In genomic region chr14:100508087-100508486, GRCm38 (mm10) we compare ENCODE assay signal across 35 mouse cellular contexts.
"Had no signal": no experiment of that assay in that cellular context is flagged by ENCODE, and none has a peak within 500 bp of the region (broad histone marks: within the 10 kb centered on the region; RNA-seq: fewer than 3 reads in every experiment).

No protein-coding gene starts in this region.

- H3K4me2 ChIP-seq: heart, embryonic 11.5 days; heart, embryonic 12.5 days; heart, embryonic 13.5 days; heart, embryonic 15.5 days; hindbrain, embryonic 12.5 days; hindbrain, embryonic 13.5 days; hindbrain, embryonic 14.5 days; hindbrain, embryonic 15.5 days; intestine, embryonic 15.5 days; kidney, embryonic 15.5 days had no signal

- H3K9me3 ChIP-seq: heart, embryonic 10.5 days; heart, embryonic 13.5 days; heart, embryonic 15.5 days; hindbrain, embryonic 10.5 days; hindbrain, embryonic 12.5 days; hindbrain, embryonic 13.5 days; hindbrain, embryonic 15.5 days; intestine, embryonic 15.5 days; kidney, embryonic 15.5 days had no signal

- ATAC-seq: hindbrain, embryonic 16.5 days; hindbrain, postnatal 0 days; intestine, embryonic 15.5 days; intestine, embryonic 16.5 days; intestine, postnatal 0 days had no signal

- H3K9ac ChIP-seq: heart, embryonic 12.5 days; heart, embryonic 13.5 days; heart, embryonic 15.5 days; hindbrain, embryonic 12.5 days; hindbrain, embryonic 13.5 days; hindbrain, embryonic 14.5 days; hindbrain, embryonic 15.5 days; intestine, embryonic 15.5 days; kidney, embryonic 15.5 days had no signal

- DNase-seq: heart, postnatal 10 days; heart, postnatal 14 days; heart, postnatal 36 days; heart, postnatal 4 days; kidney, adult 11 months; kidney, adult 18-20 months; kidney, adult 2 months; kidney, adult 8-10 months; kidney, adult 9 months; kidney, postnatal 10 days; kidney, postnatal 14 days; kidney, postnatal 25 days; kidney, postnatal 36 days; kidney, postnatal 4 days; layer of hippocampus, adult 9-11 months; layer of hippocampus, postnatal 36 days had no signal

- H3K36me3 ChIP-seq: heart, embryonic 10.5 days; heart, embryonic 12.5 days; heart, embryonic 13.5 days; heart, embryonic 15.5 days; hindbrain, embryonic 10.5 days; hindbrain, embryonic 12.5 days; hindbrain, embryonic 13.5 days; hindbrain, embryonic 15.5 days; intestine, embryonic 15.5 days; kidney, embryonic 15.5 days had no signal

- H3K4me1 ChIP-seq: heart, embryonic 10.5 days; heart, embryonic 12.5 days; heart, embryonic 13.5 days; heart, embryonic 15.5 days; hindbrain, embryonic 10.5 days; hindbrain, embryonic 12.5 days; hindbrain, embryonic 13.5 days; hindbrain, embryonic 15.5 days; intestine, embryonic 15.5 days; kidney, embryonic 15.5 days had no signal

- H3K27ac ChIP-seq: heart, embryonic 10.5 days; heart, embryonic 13.5 days; heart, embryonic 15.5 days; hindbrain, embryonic 10.5 days; hindbrain, embryonic 12.5 days; hindbrain, embryonic 13.5 days; hindbrain, embryonic 14.5 days; hindbrain, embryonic 15.5 days; hindbrain, postnatal 0 days; intestine, embryonic 15.5 days; kidney, embryonic 15.5 days; kidney, postnatal 0 days; layer of hippocampus, adult 2 months; left cerebral cortex, adult 2 months had no signal

- H3K27me3 ChIP-seq: heart, embryonic 12.5 days; heart, embryonic 13.5 days; heart, embryonic 15.5 days; hindbrain, embryonic 12.5 days; hindbrain, embryonic 13.5 days; hindbrain, embryonic 15.5 days; intestine, embryonic 15.5 days; kidney, embryonic 15.5 days had no signal

- H3K4me3 ChIP-seq: heart, embryonic 10.5 days; heart, embryonic 12.5 days; heart, embryonic 13.5 days; heart, embryonic 15.5 days; hindbrain, embryonic 10.5 days; hindbrain, embryonic 12.5 days; hindbrain, embryonic 13.5 days; hindbrain, embryonic 15.5 days; intestine, embryonic 15.5 days; kidney, embryonic 15.5 days; layer of hippocampus, adult 2 months; left cerebral cortex, adult 2 months had no signal
